Mouse (Mus musculus): ENCODE data around the gene Tmem52.
"Not testable (repeated sequence)": the region's sequence is repeated elsewhere in the genome, so short reads cannot be mapped to it uniquely, and the experiment has no call there.

Tmem52 gene

DNA sequence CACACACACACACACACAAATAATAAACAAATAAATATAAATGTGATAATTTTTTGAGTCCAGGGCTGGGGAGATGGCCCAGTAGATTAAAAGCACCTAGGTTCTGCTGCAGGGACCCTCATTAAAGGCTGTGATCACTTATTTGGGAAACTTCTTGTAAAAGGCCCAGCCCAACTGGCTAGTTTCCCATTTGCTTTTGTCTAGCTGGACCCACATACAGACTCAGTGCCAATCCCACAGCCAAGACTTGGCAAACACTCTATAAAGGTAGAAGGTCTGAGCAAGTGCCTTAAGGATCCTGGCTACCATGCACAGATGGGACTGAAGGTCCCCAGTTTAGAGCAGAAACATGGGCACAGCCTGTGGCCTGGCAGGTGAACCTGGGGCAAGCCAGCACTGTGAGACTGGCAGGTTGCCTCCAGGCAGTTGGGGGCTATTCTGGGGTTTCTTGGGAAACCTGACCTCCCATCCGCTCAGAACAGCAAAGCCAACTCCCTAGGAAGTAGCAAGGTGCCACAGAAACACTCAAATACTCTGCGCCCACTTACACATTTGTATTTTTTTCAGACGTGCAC lies 3.9 kb downstream of the Tmem52 start:
- CTCF ChIA-PET, result no interaction called here

DNA sequence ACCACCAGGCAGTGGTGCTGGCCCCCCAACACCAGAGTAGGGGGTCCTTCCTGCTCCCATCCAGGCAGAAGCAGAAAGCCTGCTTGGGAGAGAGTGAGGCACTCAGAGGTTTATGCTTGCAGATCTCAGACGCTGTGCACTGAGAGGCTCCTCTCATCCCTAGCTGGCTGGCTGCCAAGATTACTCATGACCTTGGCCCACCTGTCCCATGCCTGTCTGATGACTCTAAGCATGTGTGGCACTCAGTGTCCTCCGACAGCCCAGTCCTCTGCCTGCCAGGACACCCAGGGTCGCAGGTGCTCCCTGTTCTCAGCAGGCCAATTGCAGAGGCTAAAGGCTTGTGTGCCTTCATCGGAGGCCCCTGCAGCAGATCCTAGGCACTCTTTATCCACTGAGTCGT lies 4.4 kb downstream of the Tmem52 start:
- CTCF ChIA-PET, result no interaction called here

DNA sequence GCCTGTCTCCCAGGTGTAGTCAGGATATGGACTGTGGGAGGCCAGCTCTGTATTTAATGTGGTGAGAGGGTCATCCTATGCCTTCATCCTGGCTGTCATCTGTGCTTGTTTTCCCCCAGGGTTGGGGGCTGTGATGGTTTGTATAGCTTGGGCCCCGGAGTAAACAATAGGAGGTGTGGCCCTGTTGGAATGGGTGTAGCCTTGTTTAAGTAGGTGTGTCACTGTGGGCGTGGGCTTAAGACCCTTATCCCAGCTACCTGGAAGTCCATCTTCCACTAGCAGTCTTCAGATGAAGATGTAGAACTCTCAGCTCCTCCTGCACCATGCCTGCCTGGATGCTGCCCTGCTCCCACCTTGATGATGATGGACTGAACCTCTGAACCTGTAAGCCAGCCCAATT lies 4.9 kb downstream of the Tmem52 start:
- CTCF ChIA-PET, result not testable (repeated sequence)

DNA sequence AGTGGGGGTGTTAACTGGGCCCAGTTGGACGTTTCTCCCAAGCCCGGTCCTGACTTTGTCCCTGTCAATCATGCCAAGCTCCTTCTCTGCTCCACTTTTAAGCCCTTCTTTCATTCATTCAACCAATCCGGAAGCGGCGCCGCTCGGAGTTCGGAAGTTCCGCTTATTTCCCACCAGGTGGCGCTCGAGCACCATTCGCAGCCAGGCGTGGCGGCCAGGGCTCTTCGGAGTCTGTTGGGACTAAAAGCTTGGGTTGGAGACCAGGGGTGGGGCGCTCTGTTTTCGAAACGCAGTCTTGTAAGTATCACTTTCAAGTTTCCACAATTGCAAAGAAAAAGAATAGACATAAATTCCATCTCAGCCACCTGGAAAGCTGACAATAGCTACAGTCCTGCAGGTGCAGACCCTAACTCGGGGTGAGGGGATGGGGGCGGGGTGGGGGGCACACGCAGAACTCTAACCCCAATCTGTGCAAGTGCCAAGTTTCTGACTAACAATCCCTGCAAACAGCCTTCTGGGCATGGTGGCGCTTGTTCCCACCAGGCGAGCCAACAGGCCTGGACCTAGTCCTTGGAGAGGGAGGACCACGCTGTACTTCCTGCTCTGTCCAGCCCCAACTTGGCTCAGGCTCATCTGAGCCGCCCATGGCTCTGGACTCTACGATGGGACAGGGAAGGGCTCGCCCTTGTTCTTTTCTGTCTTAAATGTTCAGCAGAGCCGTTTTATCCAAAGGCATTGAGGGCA lies 12.6 kb downstream of the Tmem52 start:
- CTCF ChIA-PET, result interaction anchor here (0.7 to 1.8 kb wide), 4 partner anchors 65 to 221 kb away, joined by 3 to 8 read pairs (median 3); no protein-coding TSS in a partner anchor

DNA sequence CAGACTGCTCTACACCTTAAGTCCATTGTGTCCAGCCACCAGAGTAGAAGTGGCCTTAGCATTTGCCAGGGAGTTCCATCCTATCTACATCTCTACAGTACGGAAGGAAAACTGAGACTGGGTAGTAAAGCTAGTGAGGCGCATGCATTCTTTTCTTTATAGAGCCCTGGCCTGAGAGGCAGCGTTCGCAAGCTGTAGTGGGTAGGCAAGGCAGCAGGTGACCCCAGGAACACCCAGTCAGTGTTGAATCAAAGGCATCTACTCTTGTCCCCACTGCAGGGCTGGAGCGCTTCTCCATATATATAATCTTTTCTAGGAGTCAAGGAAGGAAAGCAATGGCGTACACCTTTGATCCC lies 13.2 kb downstream of the Tmem52 start:
- CTCF ChIA-PET, result interaction anchor here (0.5 to 1.8 kb wide), 4 partner anchors 12 to 101 kb away, joined by 3 to 8 read pairs (median 3); no protein-coding TSS in a partner anchor

DNA sequence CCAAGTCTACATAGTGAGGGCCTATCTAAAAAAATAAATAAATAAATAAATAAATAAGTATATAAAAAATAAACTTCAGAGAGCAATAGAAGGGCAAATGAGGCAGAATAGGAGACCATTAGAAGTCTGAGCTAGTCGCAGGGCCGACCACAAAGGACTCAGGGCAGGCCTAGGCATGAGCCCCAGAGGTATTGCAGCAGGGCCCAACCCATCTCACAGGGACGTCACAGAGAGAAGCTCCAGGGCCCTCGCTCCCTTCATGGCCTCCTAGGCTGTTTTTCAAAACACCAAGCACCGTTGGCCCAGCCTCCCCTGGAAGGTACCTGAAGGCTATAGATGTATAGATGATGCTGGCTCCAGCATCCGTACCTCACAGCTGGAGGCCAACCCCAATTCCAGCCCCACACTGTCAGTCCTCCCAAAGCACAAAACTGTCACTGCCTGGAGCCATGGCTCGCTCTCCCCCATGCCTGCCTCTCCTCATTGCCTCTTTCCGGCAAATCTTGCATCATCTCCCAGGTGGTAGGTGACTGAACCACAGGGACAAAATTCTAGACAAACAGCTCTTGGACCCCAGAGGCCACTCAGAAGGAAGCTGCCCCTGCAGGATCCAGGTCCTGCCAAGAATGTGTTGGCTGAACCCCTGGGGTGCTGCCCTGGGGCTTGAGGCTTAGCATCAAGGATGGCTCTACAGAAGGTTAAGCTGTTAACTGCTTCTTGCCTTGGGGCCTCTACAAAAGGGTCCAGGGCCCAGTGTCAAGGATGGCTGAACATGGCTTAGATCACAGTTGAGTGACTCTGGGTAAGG lies 14.0 kb downstream of the Tmem52 start:
- CTCF ChIA-PET, result interaction anchor here (0.5 to 1.2 kb wide), 5 partner anchors 11 to 464 kb away, joined by 3 read pairs; no protein-coding TSS in a partner anchor

GRCm38 (mm10) chr4:155485521-155485920 lies 16.6 kb downstream of the Tmem52 start:
- CTCF ChIA-PET, result no interaction called here

GRCm38 (mm10) chr4:155487746-155488145 lies 18.8 kb downstream of the Tmem52 start:
- CTCF ChIA-PET, result no interaction called here

GRCm38 (mm10) chr4:155488232-155489025 lies 19.5 kb downstream of the Tmem52 start:
- CTCF ChIA-PET, result no interaction called here

- CTCF ChIA-PET, result no interaction called here
Observed at GRCm38 (mm10) chr4:155489101-155489970, 20.4 kb downstream of the Tmem52 start.

- CTCF ChIA-PET, result no interaction called here
Observed at GRCm38 (mm10) chr4:155490456-155490855, 21.5 kb downstream of the Tmem52 start.

DNA sequence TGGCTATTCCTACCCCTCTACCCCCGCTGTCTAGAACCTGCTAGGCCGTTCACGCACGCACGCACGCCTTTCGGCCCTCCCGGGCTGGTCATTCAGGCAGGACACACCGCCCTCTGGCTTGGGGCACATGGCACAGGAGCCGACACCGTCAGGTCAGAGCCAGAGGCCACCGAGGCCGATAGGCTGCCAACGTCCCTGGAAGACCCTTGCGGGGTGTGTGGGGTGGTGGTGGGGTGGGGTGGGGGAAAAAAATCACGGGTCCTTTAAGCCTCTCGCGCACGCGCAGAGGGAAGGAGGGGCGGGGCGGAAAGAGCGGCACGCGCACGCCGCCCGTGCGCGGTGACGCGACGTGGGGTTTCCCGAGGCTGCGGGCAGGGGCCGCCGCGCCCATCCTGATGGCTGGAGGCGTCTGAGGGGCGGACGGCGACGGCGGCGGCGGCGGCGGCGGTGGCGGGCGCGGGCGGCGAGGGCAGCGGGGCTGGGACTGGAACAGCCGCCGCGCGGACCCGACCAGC lies 22.1 kb downstream of the Tmem52 start, which contains the start of gene Gnb1:
Gnb1 (plus strand) TSS at position 372 of the 515 bp plus-strand sequence.
- CTCF ChIA-PET, result no interaction called here

GRCm38 (mm10) chr4:155491529-155492130 lies 22.7 kb downstream of the Tmem52 start:
- CTCF ChIA-PET, result no interaction called here

DNA sequence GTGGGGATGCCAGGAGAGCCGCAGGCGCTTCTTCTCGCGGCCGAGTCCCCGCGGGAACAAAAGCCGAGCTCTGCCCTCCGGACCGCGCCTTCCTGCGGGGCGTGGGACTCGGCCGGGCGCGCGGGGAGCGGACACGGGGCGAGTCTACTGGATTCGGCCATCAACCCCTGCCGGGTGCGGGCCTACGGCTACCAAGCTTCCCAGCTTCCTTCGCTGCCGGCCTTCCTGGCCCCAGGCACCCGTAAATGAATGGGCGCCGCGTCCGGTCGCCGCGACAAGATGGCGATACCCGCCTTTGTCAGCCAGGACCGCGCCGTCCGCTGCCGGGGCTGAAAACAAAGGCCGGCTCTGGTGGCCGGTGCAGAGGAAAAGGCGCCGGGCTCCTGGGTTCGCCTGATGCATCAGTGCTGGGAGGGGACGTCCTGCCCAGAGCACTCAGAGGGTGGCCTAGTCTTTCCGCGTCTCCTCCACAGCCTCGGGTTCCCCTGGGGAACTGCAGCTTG lies 23.3 kb downstream of the Tmem52 start:
- CTCF ChIA-PET, result no interaction called here

DNA sequence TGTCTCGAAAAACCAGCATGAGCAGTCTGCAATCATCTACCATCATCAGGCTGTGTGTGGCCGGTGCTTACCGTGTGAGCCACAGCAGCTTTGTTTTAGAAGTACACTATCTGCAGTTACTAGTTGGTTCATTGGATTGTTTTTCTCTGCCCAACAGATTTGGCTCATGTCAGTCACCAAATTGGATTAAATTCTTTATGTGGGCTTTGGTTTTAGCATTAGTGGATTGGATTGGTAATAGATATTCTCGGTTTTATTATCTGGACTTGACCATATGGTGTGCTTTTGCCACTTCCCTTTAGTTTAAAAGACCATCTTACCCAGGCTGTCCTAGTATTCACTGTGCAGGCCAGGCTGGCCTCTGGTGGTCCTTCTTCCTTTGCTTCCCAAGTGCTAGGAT lies 26.0 kb downstream of the Tmem52 start:
- CTCF ChIA-PET, result no interaction called here

DNA sequence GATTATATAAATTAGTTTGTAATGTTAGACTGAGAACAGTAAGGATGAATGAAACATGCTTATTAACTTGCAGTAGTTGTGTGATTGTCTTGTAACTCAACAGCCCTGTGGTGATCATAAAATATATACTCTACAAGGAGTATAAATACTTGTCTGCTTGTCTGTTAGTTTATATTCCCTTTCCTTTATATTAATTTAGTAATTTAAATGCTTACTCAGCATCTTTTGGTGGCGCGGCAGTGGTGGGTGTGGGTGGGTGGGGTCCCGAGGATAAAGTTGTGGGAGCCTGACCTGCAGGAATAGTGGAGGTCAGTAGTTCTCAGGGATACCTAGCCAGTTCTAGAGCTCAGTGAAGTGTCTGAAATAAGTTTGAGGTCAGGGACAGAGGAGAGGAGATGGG lies 29.0 kb downstream of the Tmem52 start:
- CTCF ChIA-PET, result no interaction called here

- CTCF ChIA-PET, result no interaction called here
Observed at GRCm38 (mm10) chr4:155501126-155501525, 32.2 kb downstream of the Tmem52 start.

GRCm38 (mm10) chr4:155505067-155505466 lies 36.2 kb downstream of the Tmem52 start:
- CTCF ChIA-PET, result interaction anchor here (0.8 kb wide), 1 partner anchor 12 kb away, joined by 3 read pairs; no protein-coding TSS in a partner anchor

DNA sequence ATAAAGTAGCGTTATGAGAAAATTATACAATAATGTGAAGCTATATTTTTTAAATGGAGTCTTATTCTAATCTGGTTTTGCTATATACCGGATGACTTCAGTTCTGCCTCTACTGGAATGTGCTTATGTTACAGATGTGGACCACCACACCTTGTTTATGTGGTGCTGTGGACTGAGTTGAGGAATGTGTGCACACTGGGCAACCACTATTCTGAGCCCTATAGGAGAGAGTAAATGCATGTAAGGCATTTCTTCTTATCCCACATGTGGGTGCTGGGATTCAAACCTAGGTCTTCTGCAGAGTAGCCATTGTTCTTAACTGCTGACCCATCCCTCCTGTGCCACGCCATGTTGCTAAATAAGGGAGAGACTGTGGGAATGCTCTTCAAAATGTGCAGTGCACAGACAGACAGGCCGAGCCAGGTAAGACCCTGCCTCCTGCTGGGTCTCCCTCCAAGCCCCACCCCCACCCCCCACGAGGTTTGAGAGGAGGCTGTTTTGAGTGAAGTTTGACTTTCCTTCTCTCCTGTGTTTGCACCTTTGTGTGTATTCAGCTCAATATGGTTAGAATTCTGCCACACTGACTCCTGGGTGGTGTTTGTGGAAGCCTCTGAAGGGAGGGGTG lies 36.9 kb downstream of the Tmem52 start:
- CTCF ChIA-PET, result interaction anchor here (0.6 to 0.8 kb wide), 3 partner anchors 12 to 56 kb away, joined by 3 to 14 read pairs (median 3); partner anchors contain the start of gene Nadk

Data from spleen, embryonic (tissue).